Mouse (Mus musculus): Measurements from ENCODE around the gene Gpr137c. TPM values are rescaled to one million over a fixed set of nuclear protein-coding genes. Genes with fewer than 3 reads are reported as not detected.

The Gpr137c gene
- polyA plus RNA-seq, 1 experiment from 2014 or later: 6.3 TPM

DNA sequence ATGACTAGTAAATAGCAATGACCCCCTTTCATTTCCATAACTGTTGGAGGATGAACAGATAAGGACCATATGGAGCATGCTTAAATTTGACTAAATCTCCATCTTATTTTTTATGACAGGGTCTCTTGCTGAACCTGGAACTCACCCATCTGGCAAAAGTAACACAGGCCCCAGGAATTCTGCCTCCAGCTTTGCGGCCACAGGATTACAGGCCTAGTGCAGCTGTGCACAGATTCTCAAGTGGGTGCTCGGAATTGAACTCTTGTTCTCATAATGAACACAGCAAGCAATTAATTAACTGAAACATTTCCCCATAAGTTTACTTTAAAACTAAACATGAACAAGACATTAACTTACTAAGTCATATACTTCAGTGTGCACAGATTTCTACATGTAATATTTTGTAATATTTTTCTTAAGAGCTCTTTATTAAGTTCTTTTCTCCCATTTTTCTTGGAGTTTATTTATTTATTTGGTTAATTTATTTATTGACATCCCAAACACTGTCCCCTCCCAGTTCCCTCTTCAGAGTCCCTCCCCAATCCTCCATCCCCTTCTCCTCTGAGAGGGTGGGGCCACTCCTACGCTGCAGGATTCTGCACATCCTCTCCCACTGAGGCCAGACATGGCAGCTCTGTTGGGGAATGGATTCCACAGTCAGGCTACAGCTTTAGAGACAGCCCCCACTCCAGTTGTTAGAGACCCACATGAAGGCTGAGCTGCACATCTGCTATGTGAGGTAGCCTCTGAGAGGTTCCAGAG lies 44.5 kb downstream of the Gpr137c start:
- Histone ChIP-seq H3K4me1 (ENCODE audit: control insufficient read depth, insufficient read depth, low read length) (no peaks in the 10 kb centered on the region), H3K36me3 (ENCODE audit: control insufficient read depth, insufficient read depth, low read length) (no peaks in the 10 kb centered on the region), H3K4me3 (ENCODE audit: low read depth, low read length) (no peak overlapping the region), H3K9ac (ENCODE audit: low read length) (no peak overlapping the region), H3K27ac (ENCODE audit: low read depth, low read length) (no peak overlapping the region), H3K4me2 (ENCODE audit: low read depth) (no peak overlapping the region), H3K9me3 (ENCODE audit: control insufficient read depth, low read length) (no peaks in the 10 kb centered on the region), H3K27me3 (ENCODE audit: control insufficient read depth, insufficient read depth, low read length) (no peaks in the 10 kb centered on the region)
- DNase-seq (ENCODE audit: low spot score): no peak
- no peak for ATAC-seq (ENCODE audit: insufficient read depth, low FRiP score, low TSS enrichment)
- 88% methylated on average over 3 of the region's 3 CpGs for WGBS

DNA sequence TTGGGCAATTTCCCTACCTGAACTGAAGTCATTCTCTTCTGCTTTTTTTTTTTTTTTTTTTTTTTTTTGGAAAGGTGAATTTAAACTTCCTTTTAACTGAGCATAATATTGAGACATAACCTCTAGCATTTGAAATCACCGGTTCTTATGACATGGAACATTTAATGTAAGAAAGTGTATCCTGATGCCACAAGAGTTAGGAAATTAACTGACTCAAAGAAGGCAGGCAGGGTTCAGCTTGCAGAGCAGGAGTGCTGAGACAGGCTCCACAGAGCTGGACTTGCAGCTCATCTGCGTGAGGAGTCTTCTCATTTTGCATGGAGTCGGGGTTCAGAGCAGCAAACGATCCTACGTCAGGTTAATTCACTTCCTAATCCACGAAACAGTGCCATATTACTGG lies 56.3 kb downstream of the Gpr137c start:
- Histone ChIP-seq H3K4me1 (ENCODE audit: control insufficient read depth, insufficient read depth, low read length) (no peaks in the 10 kb centered on the region), H3K27ac (ENCODE audit: low read depth, low read length) (no peak overlapping the region), H3K4me2 (ENCODE audit: low read depth) (no peak overlapping the region), H3K9me3 (ENCODE audit: control insufficient read depth, low read length) (no peaks in the 10 kb centered on the region), H3K4me3 (ENCODE audit: low read depth, low read length) (no peak overlapping the region), H3K36me3 (ENCODE audit: control insufficient read depth, insufficient read depth, low read length) (no peaks in the 10 kb centered on the region), H3K27me3 (ENCODE audit: control insufficient read depth, insufficient read depth, low read length) (no peaks in the 10 kb centered on the region), H3K9ac (ENCODE audit: low read length) (no peak overlapping the region)
- DNase-seq (ENCODE audit: low spot score) (no peak), ATAC-seq (ENCODE audit: insufficient read depth, low FRiP score, low TSS enrichment) (no peak)
- WGBS: 89% methylated on average over 6 of the region's 6 CpGs

DNA sequence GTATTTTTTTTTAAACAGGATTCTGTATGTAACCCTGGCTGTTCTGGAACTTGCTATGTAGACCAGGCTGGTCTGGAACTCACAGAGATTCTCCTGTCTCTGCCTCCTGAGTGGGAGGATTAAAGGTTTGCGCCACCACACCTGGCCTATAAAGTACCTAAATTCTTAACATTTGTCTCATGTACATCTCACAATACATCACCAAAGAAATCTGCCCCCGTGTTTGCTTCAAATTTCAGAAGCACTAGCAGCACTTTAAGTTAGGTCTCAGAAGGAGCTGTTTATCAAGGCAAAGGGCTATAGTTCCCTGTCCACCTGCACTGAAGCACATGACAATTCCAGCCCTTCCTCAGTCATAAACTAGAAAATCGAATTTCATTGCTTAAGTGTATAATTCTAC lies 62.5 kb downstream of the Gpr137c start:
- ATAC-seq (ENCODE audit: insufficient read depth, low FRiP score, low TSS enrichment) (no peak), DNase-seq (ENCODE audit: low spot score) (no peak)
- Histone ChIP-seq H3K9me3 (ENCODE audit: control insufficient read depth, low read length) (no peaks in the 10 kb centered on the region), H3K36me3 (ENCODE audit: control insufficient read depth, insufficient read depth, low read length) (no peaks in the 10 kb centered on the region), H3K4me3 (ENCODE audit: low read depth, low read length) (no peak overlapping the region), H3K27ac (ENCODE audit: low read depth, low read length) (no peak overlapping the region), H3K27me3 (ENCODE audit: control insufficient read depth, insufficient read depth, low read length) (no peaks in the 10 kb centered on the region), H3K4me1 (ENCODE audit: control insufficient read depth, insufficient read depth, low read length) (no peaks in the 10 kb centered on the region), H3K4me2 (ENCODE audit: low read depth) (no peak overlapping the region), H3K9ac (ENCODE audit: low read length) (no peak overlapping the region)
- 88% methylated on average over 3 of the region's 3 CpGs for WGBS

DNA sequence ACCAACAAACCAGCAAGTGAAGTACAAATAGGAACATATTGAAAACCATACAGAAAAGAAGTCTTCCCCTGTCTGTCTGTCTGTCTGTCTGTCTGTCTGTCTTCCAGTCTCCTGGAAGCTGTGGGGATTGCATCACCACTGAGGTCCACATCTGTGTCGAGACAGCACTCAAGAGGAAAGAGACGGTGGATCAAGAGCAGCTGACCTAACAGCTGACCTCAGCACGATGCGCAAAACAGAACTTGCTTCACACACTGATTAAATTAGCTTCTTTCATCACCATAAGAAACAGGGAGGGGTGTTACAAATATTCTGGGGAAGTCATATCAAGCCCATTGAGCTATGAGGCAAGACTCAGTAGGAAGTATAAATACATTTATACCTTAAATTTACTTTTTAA lies 72.1 kb downstream of the Gpr137c start:
- no peak for DNase-seq (ENCODE audit: low spot score)
- H3K4me3 ChIP-seq (ENCODE audit: low read depth, low read length): no peak overlapping the region
- H3K4me2 ChIP-seq (ENCODE audit: low read depth): no peak overlapping the region
- no peak overlapping the region for H3K9ac ChIP-seq (ENCODE audit: low read length)
- 85% methylated on average over 4 of the region's 4 CpGs for WGBS
- H3K27ac ChIP-seq (ENCODE audit: low read depth, low read length): no peak overlapping the region
- no peak for ATAC-seq (ENCODE audit: insufficient read depth, low FRiP score, low TSS enrichment)
- H3K27me3 ChIP-seq (ENCODE audit: control insufficient read depth, insufficient read depth, low read length): no peaks in the 10 kb centered on the region
- no peaks in the 10 kb centered on the region for H3K36me3 ChIP-seq (ENCODE audit: control insufficient read depth, insufficient read depth, low read length)
- no peaks in the 10 kb centered on the region for H3K9me3 ChIP-seq (ENCODE audit: control insufficient read depth, low read length)
- H3K4me1 ChIP-seq (ENCODE audit: control insufficient read depth, insufficient read depth, low read length): no peaks in the 10 kb centered on the region

DNA sequence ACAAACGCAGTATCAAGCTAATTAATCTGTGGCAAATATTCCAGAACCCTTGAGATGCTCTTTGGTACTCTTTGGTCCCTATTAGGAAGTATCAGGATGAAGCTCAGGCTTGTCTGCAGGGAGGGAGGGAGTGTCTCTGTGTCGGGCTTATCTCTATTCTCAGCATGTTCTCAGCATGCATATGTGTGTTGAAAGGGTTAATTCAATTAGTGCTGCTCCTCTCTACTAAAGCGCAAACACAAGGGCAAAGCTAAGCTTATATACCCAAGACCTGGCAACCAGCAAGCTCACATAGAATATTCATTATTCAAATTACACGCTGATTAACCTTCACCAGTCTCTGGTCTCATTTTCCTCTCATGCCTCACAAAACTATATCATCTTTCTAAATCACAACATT lies 84.4 kb downstream of the Gpr137c start:
- Histone ChIP-seq H3K4me2 (ENCODE audit: low read depth) (no peak overlapping the region), H3K36me3 (ENCODE audit: control insufficient read depth, insufficient read depth, low read length) (peaks cover 4% of the 10 kb centered on the region), H3K4me1 (ENCODE audit: control insufficient read depth, insufficient read depth, low read length) (no peaks in the 10 kb centered on the region), H3K9me3 (ENCODE audit: control insufficient read depth, low read length) (no peaks in the 10 kb centered on the region), H3K27ac (ENCODE audit: low read depth, low read length) (no peak overlapping the region), H3K27me3 (ENCODE audit: control insufficient read depth, insufficient read depth, low read length) (no peaks in the 10 kb centered on the region), H3K4me3 (ENCODE audit: low read depth, low read length) (no peak overlapping the region), H3K9ac (ENCODE audit: low read length) (no peak overlapping the region)
- 71% methylated on average over 4 of the region's 4 CpGs for WGBS
- peak; percentile 58; the same call in 1 of the 2 replicates for ATAC-seq (ENCODE audit: insufficient read depth, low FRiP score, low TSS enrichment)
- DNase-seq (ENCODE audit: low spot score): no peak

DNA sequence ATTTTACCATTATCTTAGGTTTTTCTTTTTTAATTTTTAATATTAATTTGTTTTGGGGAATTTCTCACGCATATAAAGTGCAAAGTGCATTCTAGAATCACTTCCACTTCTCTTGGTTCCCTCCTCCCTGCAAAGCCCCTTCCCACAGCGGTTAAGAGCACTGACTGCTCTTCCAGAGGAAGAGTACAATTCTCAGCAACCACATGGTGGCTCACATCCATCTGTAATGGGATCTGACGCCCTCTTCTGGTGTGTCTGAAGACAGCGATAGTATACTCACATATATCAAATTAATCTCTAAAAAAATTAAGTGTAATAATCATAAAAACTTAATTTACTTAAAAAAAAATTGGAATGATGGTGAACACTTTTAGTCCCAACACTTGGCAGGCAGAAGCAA lies 84.9 kb downstream of the Gpr137c start:
- no peaks in the 10 kb centered on the region for H3K27me3 ChIP-seq (ENCODE audit: control insufficient read depth, insufficient read depth, low read length)
- no peak overlapping the region for H3K4me3 ChIP-seq (ENCODE audit: low read depth, low read length)
- no peak overlapping the region for H3K4me2 ChIP-seq (ENCODE audit: low read depth)
- 76% methylated on average over 4 of the region's 4 CpGs for WGBS
- H3K9me3 ChIP-seq (ENCODE audit: control insufficient read depth, low read length): no peaks in the 10 kb centered on the region
- ATAC-seq (ENCODE audit: insufficient read depth, low FRiP score, low TSS enrichment) (0 out of 2 replicates have a peak, but pooled peaks have one; percentile 41), DNase-seq (ENCODE audit: low spot score) (no peak)
- H3K9ac ChIP-seq (ENCODE audit: low read length): no peak overlapping the region
- no peak overlapping the region for H3K27ac ChIP-seq (ENCODE audit: low read depth, low read length)
- H3K36me3 ChIP-seq (ENCODE audit: control insufficient read depth, insufficient read depth, low read length): peaks cover 4% of the 10 kb centered on the region
- H3K4me1 ChIP-seq (ENCODE audit: control insufficient read depth, insufficient read depth, low read length): no peaks in the 10 kb centered on the region

DNA sequence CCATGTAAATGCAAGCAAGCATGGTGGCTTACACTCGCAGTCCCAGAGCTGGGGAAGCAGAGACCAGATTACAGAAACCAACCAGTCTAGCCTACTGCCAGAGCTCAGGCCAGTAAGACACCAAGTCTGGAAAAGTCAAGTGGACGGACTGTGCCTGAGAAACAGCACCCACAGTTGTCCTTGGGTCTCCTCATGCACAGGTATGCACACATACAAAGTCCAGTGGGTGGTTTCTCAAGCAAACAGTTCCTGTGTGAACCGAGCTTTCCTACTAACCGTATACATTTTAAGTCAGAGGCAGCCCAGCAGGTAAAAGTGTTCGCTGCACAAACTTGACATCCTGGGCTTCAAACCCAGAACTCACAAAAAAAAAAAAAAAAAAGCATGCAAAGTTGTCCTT lies 86.3 kb downstream of the Gpr137c start:
- Histone ChIP-seq H3K9ac (ENCODE audit: low read length) (no peak overlapping the region), H3K4me1 (ENCODE audit: control insufficient read depth, insufficient read depth, low read length) (no peaks in the 10 kb centered on the region), H3K4me2 (ENCODE audit: low read depth) (no peak overlapping the region), H3K36me3 (ENCODE audit: control insufficient read depth, insufficient read depth, low read length) (no peaks in the 10 kb centered on the region), H3K27ac (ENCODE audit: low read depth, low read length) (no peak overlapping the region), H3K4me3 (ENCODE audit: low read depth, low read length) (no peak overlapping the region), H3K27me3 (ENCODE audit: control insufficient read depth, insufficient read depth, low read length) (no peaks in the 10 kb centered on the region), H3K9me3 (ENCODE audit: control insufficient read depth, low read length) (no peaks in the 10 kb centered on the region)
- ATAC-seq (ENCODE audit: insufficient read depth, low FRiP score, low TSS enrichment) (no peak), DNase-seq (ENCODE audit: low spot score) (no peak)
- WGBS: 94% methylated on average over 5 of the region's 5 CpGs

DNA sequence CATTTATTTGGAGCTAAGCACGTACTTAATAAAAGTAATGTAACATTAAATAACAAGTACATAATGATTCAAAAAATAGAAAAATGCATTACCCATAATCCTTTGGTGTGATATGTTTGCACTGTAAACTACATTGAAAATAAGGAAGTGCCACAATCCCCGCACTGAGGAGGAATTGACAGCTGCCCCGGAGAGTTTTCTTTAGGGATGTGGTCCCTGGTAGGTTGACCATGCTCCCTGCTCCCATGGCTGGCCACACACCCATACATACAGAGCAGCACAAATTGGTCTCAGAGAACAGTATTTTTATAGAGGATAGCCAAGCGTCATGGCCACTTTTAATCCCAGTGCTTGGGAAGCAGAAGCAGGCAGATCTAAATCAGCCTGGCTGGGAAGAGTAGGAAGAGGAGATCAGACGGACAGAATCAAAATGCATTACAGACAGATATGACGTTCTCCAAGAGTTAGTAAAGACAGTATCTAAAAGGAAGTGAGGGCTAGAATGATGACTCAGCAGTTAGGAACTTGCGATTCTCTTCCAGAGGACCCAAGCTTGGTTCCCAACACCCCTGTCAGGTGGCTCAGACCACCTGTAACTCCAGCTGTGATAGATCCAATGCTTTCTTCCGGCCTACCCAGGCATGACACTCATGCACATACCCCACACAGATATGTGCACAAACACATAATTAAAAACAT lies 88.3 kb downstream of the Gpr137c start:
- Histone ChIP-seq H3K4me1 (ENCODE audit: control insufficient read depth, insufficient read depth, low read length) (no peaks in the 10 kb centered on the region), H3K27ac (ENCODE audit: low read depth, low read length) (no peak overlapping the region), H3K9me3 (ENCODE audit: control insufficient read depth, low read length) (no peaks in the 10 kb centered on the region), H3K4me3 (ENCODE audit: low read depth, low read length) (no peak overlapping the region), H3K27me3 (ENCODE audit: control insufficient read depth, insufficient read depth, low read length) (no peaks in the 10 kb centered on the region), H3K36me3 (ENCODE audit: control insufficient read depth, insufficient read depth, low read length) (no peaks in the 10 kb centered on the region), H3K9ac (ENCODE audit: low read length) (no peak overlapping the region), H3K4me2 (ENCODE audit: low read depth) (no peak overlapping the region)
- ATAC-seq (ENCODE audit: insufficient read depth, low FRiP score, low TSS enrichment) (no peak), DNase-seq (ENCODE audit: low spot score) (no peak)
- 90% methylated on average over 8 of the region's 8 CpGs for WGBS

DNA sequence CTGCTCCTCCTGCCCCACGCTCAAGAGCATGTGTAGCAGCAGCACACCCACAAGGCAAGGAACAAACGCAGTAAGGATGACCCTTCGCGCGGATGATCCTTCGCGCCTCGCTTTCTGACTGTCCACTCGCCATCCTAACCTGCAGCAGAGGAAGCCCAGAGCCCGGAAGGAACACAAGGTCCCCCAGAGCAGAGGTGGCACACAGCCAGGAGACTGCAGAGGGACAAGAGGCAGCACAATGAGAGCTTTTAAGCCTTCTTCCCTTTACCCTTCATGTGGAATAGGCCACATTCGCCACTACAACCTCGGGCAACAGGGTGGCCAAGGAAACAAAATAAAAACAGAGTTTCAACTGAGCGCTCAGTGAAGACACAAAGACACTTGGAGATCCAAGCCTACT lies 90.1 kb downstream of the Gpr137c start:
- no peaks in the 10 kb centered on the region for H3K27me3 ChIP-seq (ENCODE audit: control insufficient read depth, insufficient read depth, low read length)
- 94% methylated on average over 13 of the region's 13 CpGs for WGBS
- no peak for ATAC-seq (ENCODE audit: insufficient read depth, low FRiP score, low TSS enrichment)
- no peak overlapping the region for H3K27ac ChIP-seq (ENCODE audit: low read depth, low read length)
- H3K4me1 ChIP-seq (ENCODE audit: control insufficient read depth, insufficient read depth, low read length): no peaks in the 10 kb centered on the region
- no peak overlapping the region for H3K4me3 ChIP-seq (ENCODE audit: low read depth, low read length)
- peak; percentile 12 for DNase-seq (ENCODE audit: low spot score)
- H3K9ac ChIP-seq (ENCODE audit: low read length): no peak overlapping the region
- no peak overlapping the region for H3K4me2 ChIP-seq (ENCODE audit: low read depth)
- no peaks in the 10 kb centered on the region for H3K9me3 ChIP-seq (ENCODE audit: control insufficient read depth, low read length)
- no peaks in the 10 kb centered on the region for H3K36me3 ChIP-seq (ENCODE audit: control insufficient read depth, insufficient read depth, low read length)

Measured in neural tube, embryonic 11.5 days (tissue).